Mouse (Mus musculus) induced T-regulatory cell, adult 2 months (primary cell): ENCODE data around the gene Fli1.

Experiments used
- DNase-seq: peaks from one replicate; pipeline ENCODE4 v3.0.0-alpha.2; 2012; ENCODE audit warnings: low read depth

Gene Fli1

GRCm38 (mm10) chr9:32502256-32503010 lies 40.2 kb downstream of the Fli1 start:
- peak; percentile 54 for DNase-seq

GRCm38 (mm10) chr9:32500886-32501285 lies 41.8 kb downstream of the Fli1 start:
- peak; percentile 59 for DNase-seq

GRCm38 (mm10) chr9:32500063-32500462 lies 42.6 kb downstream of the Fli1 start:
- DNase-seq = peak; percentile 81

- peak; percentile 80 for DNase-seq
Observed at GRCm38 (mm10) chr9:32499469-32499868, 43.2 kb downstream of the Fli1 start.

- DNase-seq = peak; percentile 82
Observed at GRCm38 (mm10) chr9:32495643-32495997, 47.0 kb downstream of the Fli1 start.

- no peak for DNase-seq
Observed at GRCm38 (mm10) chr9:32494891-32495642, 47.6 kb downstream of the Fli1 start.

- peak; percentile 52 for DNase-seq
Observed at GRCm38 (mm10) chr9:32493588-32494423, 48.9 kb downstream of the Fli1 start.

- no peak for DNase-seq
Observed at GRCm38 (mm10) chr9:32492753-32493152, 49.9 kb downstream of the Fli1 start.

- no peak for DNase-seq
Observed at GRCm38 (mm10) chr9:32491484-32491883, 51.2 kb downstream of the Fli1 start.

- no peak for DNase-seq
Observed at GRCm38 (mm10) chr9:32489794-32490358, 52.8 kb downstream of the Fli1 start.

GRCm38 (mm10) chr9:32489315-32489714 lies 53.3 kb downstream of the Fli1 start:
- DNase-seq = peak; percentile 64

GRCm38 (mm10) chr9:32488627-32489026 lies 54.0 kb downstream of the Fli1 start:
- peak; percentile 54 for DNase-seq

GRCm38 (mm10) chr9:32487823-32488222 lies 54.8 kb downstream of the Fli1 start:
- DNase-seq = peak; percentile 81

GRCm38 (mm10) chr9:32487401-32487800 lies 55.3 kb downstream of the Fli1 start:
- peak; percentile 85 for DNase-seq

- DNase-seq = no peak
Observed at GRCm38 (mm10) chr9:32480418-32480817, 62.2 kb downstream of the Fli1 start.

- DNase-seq = no peak
Observed at GRCm38 (mm10) chr9:32478799-32479198, 63.9 kb downstream of the Fli1 start.

- DNase-seq = no peak
Observed at GRCm38 (mm10) chr9:32478087-32478486, 64.6 kb downstream of the Fli1 start.

GRCm38 (mm10) chr9:32476604-32477003 lies 66.1 kb downstream of the Fli1 start:
- no peak for DNase-seq

GRCm38 (mm10) chr9:32474621-32475390 lies 67.9 kb downstream of the Fli1 start:
- DNase-seq = no peak

- no peak for DNase-seq
Observed at GRCm38 (mm10) chr9:32472346-32472745, 70.3 kb downstream of the Fli1 start.

- no peak for DNase-seq
Observed at GRCm38 (mm10) chr9:32469123-32469751, 73.4 kb downstream of the Fli1 start.
